Mouse (Mus musculus) heart, embryonic 11.5 days (tissue): ENCODE results near the gene Mex3a. TPM values are rescaled to one million over a fixed set of nuclear protein-coding genes. Genes with fewer than 3 reads are reported as not detected.

ENCODE experiments used
- ATAC-seq: fragments of 200-750 bp; cut with Nextera tagmentation; replicated peaks from 2 replicates; pipeline ENCODE4 v1.8.0; 2017; ENCODE audit warnings: moderate library complexity; ENCODE audit not compliant: insufficient number of reproducible peaks, low FRiP score, low TSS enrichment
- H3K27ac ChIP-seq: fragments of 300-500 bp; sonication (generic); 2 replicates; pipeline ENCODE4 v1.5.1; 2014; ENCODE audit warnings: mild to moderate bottlenecking, low read depth, low read length
- H3K27me3 ChIP-seq: fragments of 300-500 bp; sonication (generic); 2 replicates; pipeline ENCODE4 v1.6.1; 2014; ENCODE audit warnings: mild to moderate bottlenecking, low read length, mixed read lengths; ENCODE audit not compliant: control insufficient read depth, insufficient read depth
- H3K36me3 ChIP-seq: fragments of 300-500 bp; sonication (generic); 2 replicates; pipeline ENCODE4 v1.6.1; 2014; ENCODE audit warnings: mild to moderate bottlenecking, low read length, moderate library complexity, mixed read lengths; ENCODE audit not compliant: control insufficient read depth, insufficient read depth
- H3K4me1 ChIP-seq: fragments of 300-500 bp; sonication (generic); 2 replicates; pipeline ENCODE4 v1.6.1; 2014; ENCODE audit warnings: low read length; ENCODE audit not compliant: control insufficient read depth, insufficient read depth
- H3K4me2 ChIP-seq: fragments of 300-500 bp; sonication (generic); 2 replicates; pipeline ENCODE4 v1.6.1; 2014; ENCODE audit warnings: mild to moderate bottlenecking, moderate library complexity
- H3K4me3 ChIP-seq: fragments of 300-500 bp; sonication (generic); 2 replicates; pipeline ENCODE4 v1.5.1; 2014; ENCODE audit warnings: low read depth, low read length
- H3K9ac ChIP-seq: fragments of 300-500 bp; sonication (generic); 2 replicates; pipeline ENCODE4 v1.6.1; 2014; ENCODE audit warnings: mild to moderate bottlenecking, low read depth, low read length, moderate library complexity
- H3K9me3 ChIP-seq: fragments of 300-500 bp; sonication (generic); replicated peaks from 2 replicates; pipeline ENCODE4 v1.6.1; 2016; ENCODE audit warnings: low read length; ENCODE audit not compliant: control insufficient read depth
- WGBS: fragments of 180-500 bp; shearing (Covaris S2); extraction: QIAGEN DNeasy Blood & Tissue Kit; methylation state at CpG from one replicate; pipeline ENCODE4 v1.1.7; 2014; ENCODE audit not compliant: insufficient replicate concordance; 5-methylcytosine and 5-hydroxymethylcytosine counted together
- polyA plus RNA-seq: library from polyadenylated mRNA; unstranded; fragments of >200 nt; fragmentation: Nextera tagmentation; extraction: Ambion mirVana; gene quantifications from 2 replicates; pipeline ENCODE4 v1.2.1, GENCODE M21; 2014

The Mex3a gene
- polyA plus RNA-seq, 1 experiment from 2014 or later: 16.9 TPM

GRCm38 (mm10) chr3:88552082-88552645, 20.0 kb downstream of the Mex3a start:
- H3K36me3 ChIP-seq: peaks cover 16% of the 10 kb centered on the region
- WGBS: 21% methylated on average over 16 of the region's 16 CpGs
- H3K9ac ChIP-seq: peak overlapping the region; percentile 93
- peaks cover 14% of the 10 kb centered on the region for H3K4me1 ChIP-seq
- peak overlapping the region; percentile 98 for H3K27ac ChIP-seq
- H3K27me3 ChIP-seq: no peaks in the 10 kb centered on the region
- H3K9me3 ChIP-seq: no peaks in the 10 kb centered on the region
- no peak for ATAC-seq
- H3K4me2 ChIP-seq: peak overlapping the region; percentile 87
- H3K4me3 ChIP-seq: peak overlapping the region; percentile 80

GRCm38 (mm10) chr3:88552676-88553524, 20.7 kb downstream of the Mex3a start, which contains the start of gene Lamtor2:
TSS of gene Lamtor2 (minus strand) at chr3:88553074.
- peak within 1 kb of the TSS; percentile 80 for H3K4me3 ChIP-seq
- peak within 1 kb of the TSS; percentile 87 for H3K4me2 ChIP-seq
- H3K27me3 ChIP-seq: no peaks in the 10 kb centered on the region
- WGBS: under 1% methylated on average over 48 of the region's 48 CpGs
- ATAC-seq: peak; percentile 86
- H3K9ac ChIP-seq: peak within 1 kb of the TSS; percentile 93
- H3K4me1 ChIP-seq: peaks cover 14% of the 10 kb centered on the region
- H3K9me3 ChIP-seq: no peaks in the 10 kb centered on the region
- peaks cover 17% of the 10 kb centered on the region for H3K36me3 ChIP-seq
- H3K27ac ChIP-seq: peak within 1 kb of the TSS; percentile 98

GRCm38 (mm10) chr3:88553525-88553879, 21.3 kb downstream of the Mex3a start, which contains the start of gene Ubqln4:
TSS of gene Ubqln4 (plus strand) at chr3:88553758.
- Histone ChIP-seq H3K4me2 (peak within 1 kb of the TSS; percentile 87), H3K4me1 (peaks cover 14% of the 10 kb centered on the region), H3K4me3 (peak within 1 kb of the TSS; percentile 80), H3K9ac (peak within 1 kb of the TSS; percentile 93), H3K27me3 (no peaks in the 10 kb centered on the region), H3K27ac (peak within 1 kb of the TSS; percentile 98), H3K9me3 (no peaks in the 10 kb centered on the region), H3K36me3 (peaks cover 20% of the 10 kb centered on the region)
- WGBS: 0% methylated on average over 21 of the region's 37 CpGs
- ATAC-seq: peak; percentile 87

- Histone ChIP-seq H3K4me2 (peak overlapping the region; percentile 87), H3K9ac (peak overlapping the region; percentile 93), H3K27me3 (no peaks in the 10 kb centered on the region), H3K4me1 (peaks cover 14% of the 10 kb centered on the region), H3K36me3 (peaks cover 22% of the 10 kb centered on the region), H3K4me3 (peak overlapping the region; percentile 80), H3K27ac (peak overlapping the region; percentile 98), H3K9me3 (no peaks in the 10 kb centered on the region)
- peak; percentile 47 for ATAC-seq
- WGBS: under 1% methylated on average over 39 of the region's 41 CpGs
Observed at GRCm38 (mm10) chr3:88553880-88554586, 21.8 kb downstream of the Mex3a start.

DNA sequence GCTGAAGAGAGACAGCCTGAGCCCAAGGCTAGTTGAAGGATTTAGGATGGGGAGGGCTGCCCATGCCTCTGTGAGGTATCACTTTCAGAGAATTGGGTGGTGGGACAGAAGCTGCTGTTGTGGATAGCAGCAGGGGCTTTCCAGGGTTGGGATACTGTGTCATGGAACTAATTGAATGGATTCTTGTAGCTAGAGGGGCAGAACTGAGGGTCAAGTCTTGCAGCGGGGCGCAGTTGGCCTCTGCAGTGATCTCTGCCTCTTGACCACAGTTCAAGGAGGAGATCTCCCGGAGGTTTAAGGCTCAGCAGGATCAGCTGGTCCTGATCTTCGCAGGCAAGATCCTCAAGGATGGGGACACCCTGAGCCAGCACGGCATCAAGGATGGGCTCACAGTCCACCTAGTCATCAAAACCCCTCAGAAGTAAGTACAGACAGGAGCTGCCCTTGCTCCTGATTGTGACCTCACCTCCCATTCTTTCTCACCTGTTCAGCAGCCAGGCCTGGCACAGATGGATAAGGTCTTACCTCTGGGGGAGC, 22.9 kb downstream of the Mex3a start:
- peaks cover 33% of the 10 kb centered on the region for H3K36me3 ChIP-seq
- H3K4me3 ChIP-seq: peak overlapping the region; percentile 80; the same call in 1 of the 2 replicates
- no peak overlapping the region for H3K27ac ChIP-seq
- H3K9me3 ChIP-seq: no peaks in the 10 kb centered on the region
- peak overlapping the region; percentile 87; the same call in 1 of the 2 replicates for H3K4me2 ChIP-seq
- H3K4me1 ChIP-seq: peaks cover 14% of the 10 kb centered on the region
- no peak for ATAC-seq
- no peaks in the 10 kb centered on the region for H3K27me3 ChIP-seq
- no peak overlapping the region for H3K9ac ChIP-seq
- 91% methylated on average over 5 of the region's 5 CpGs for WGBS

GRCm38 (mm10) chr3:88555731-88556130, 23.5 kb downstream of the Mex3a start:
- Histone ChIP-seq H3K4me1 (peaks cover 14% of the 10 kb centered on the region), H3K27me3 (no peaks in the 10 kb centered on the region), H3K27ac (no peak overlapping the region), H3K36me3 (peaks cover 39% of the 10 kb centered on the region), H3K9ac (no peak overlapping the region), H3K4me2 (no peak overlapping the region), H3K9me3 (no peaks in the 10 kb centered on the region), H3K4me3 (no peak overlapping the region)
- ATAC-seq: no peak
- 88% methylated on average over 6 of the region's 6 CpGs for WGBS

DNA sequence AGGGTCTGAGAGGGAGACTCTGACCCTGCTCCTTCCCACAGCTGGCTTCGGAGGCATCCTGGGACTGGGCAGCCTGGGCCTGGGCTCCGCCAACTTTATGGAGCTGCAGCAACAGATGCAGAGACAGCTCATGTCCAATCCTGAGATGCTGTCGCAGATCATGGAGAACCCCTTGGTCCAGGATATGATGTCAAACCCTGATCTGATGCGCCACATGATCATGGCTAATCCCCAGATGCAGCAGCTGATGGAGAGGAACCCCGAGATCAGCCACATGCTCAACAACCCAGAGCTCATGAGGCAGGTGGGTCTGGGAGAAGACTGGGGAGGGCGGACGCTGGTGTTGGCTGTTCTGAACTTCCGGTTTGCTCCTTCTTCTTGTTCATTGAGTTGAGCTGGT, 24.4 kb downstream of the Mex3a start:
- peaks cover 40% of the 10 kb centered on the region for H3K36me3 ChIP-seq
- ATAC-seq: no peak
- H3K4me3 ChIP-seq: no peak overlapping the region
- no peaks in the 10 kb centered on the region for H3K27me3 ChIP-seq
- no peak overlapping the region for H3K27ac ChIP-seq
- no peak overlapping the region for H3K9ac ChIP-seq
- peaks cover 14% of the 10 kb centered on the region for H3K4me1 ChIP-seq
- 95% methylated on average over 8 of the region's 8 CpGs for WGBS
- no peaks in the 10 kb centered on the region for H3K9me3 ChIP-seq
- H3K4me2 ChIP-seq: no peak overlapping the region

DNA sequence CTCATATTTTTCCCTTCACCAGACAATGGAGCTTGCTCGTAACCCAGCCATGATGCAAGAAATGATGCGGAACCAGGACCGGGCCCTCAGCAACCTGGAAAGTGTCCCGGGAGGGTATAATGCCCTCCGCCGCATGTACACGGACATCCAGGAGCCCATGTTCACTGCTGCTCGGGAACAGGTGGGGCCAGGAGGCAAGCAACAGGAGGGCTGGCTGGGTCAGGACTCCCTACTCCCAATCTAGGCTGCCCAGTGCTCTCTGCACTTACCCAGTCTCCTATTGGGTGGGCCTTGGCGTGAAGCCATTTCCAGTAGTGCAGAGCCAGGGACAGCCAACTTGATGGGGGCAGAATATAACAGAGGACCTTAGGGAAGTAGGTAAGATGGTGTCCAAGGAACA, 27.4 kb downstream of the Mex3a start:
- H3K27ac ChIP-seq: no peak overlapping the region
- H3K9ac ChIP-seq: no peak overlapping the region
- no peaks in the 10 kb centered on the region for H3K9me3 ChIP-seq
- WGBS: 89% methylated on average over 9 of the region's 9 CpGs
- H3K36me3 ChIP-seq: peaks cover 59% of the 10 kb centered on the region
- H3K27me3 ChIP-seq: no peaks in the 10 kb centered on the region
- H3K4me1 ChIP-seq: peaks cover 9% of the 10 kb centered on the region
- no peak overlapping the region for H3K4me3 ChIP-seq
- ATAC-seq: no peak
- H3K4me2 ChIP-seq: no peak overlapping the region
